Mouse (Mus musculus): Measurements from ENCODE around the gene Aip. TPM values are rescaled to one million over a fixed set of nuclear protein-coding genes. Genes with fewer than 3 reads are reported as not detected.

The Aip gene
- polyA plus RNA-seq, 1 experiment: 25.1 TPM

DNA sequence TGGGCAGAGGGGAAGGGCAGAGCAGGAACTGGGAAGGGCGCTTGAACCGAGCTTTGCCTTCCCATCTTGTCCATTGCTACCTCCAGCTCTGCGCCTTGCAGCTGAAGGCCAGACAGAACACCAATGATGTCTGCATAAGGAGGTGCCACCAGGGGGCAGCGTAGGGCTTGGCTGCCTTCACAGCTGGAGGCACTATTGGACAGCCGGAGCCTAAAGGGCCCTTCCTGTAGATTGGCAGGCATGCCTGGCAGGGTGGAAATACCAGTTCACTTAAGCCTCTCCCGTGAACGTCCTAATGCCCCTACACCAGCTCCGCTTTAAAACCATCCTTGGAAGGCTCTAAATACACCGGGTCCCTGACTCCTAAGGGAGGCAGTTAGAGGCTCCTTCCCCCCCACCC lies 26.6 kb downstream of the Aip start:
- Histone ChIP-seq H3K36me3 (ENCODE audit: control insufficient read depth) (peaks cover 14% of the 10 kb centered on the region), H3K4me1 (ENCODE audit: control insufficient read depth) (peaks cover 52% of the 10 kb centered on the region), H3K9me3 (ENCODE audit: control insufficient read depth, low read length) (peaks cover 8% of the 10 kb centered on the region; the same call in 1 of the 2 replicates), H3K4me3 (replicated peaks) (peak overlapping the region; percentile 83), H3K27me3 (ENCODE audit: control insufficient read depth) (peaks cover 44% of the 10 kb centered on the region)
- no peak for TF ChIP-seq TAL1 (IDR thresholded peaks at IDR 0.05; ENCODE audit: low read length)

DNA sequence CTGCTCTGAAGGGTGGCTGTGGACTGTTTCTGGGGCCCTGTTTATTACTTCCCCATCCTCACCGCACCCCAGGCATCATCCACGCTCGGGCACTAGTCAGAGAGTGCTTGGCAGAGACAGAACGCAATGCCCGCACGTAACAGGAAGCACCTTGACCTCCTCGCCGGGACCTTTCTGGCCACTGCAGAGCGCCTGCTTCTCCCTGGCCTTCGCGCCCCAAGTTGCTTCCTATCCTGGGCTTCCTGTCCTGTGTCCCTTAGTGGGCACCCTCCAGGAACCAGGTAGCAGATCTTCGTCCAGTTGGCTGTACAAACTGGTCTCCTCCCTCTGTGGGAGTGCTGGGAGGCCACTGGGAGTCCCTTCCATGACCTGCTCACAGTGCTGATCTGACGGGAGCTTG lies 27.2 kb downstream of the Aip start:
- peaks cover 40% of the 10 kb centered on the region for H3K27me3 ChIP-seq (ENCODE audit: control insufficient read depth)
- peaks cover 53% of the 10 kb centered on the region for H3K4me1 ChIP-seq (ENCODE audit: control insufficient read depth)
- H3K36me3 ChIP-seq (ENCODE audit: control insufficient read depth): peaks cover 14% of the 10 kb centered on the region
- peak overlapping the region; percentile 83 for H3K4me3 ChIP-seq (replicated peaks)
- peaks cover 8% of the 10 kb centered on the region; the same call in 1 of the 2 replicates for H3K9me3 ChIP-seq (ENCODE audit: control insufficient read depth, low read length)
- no peak for TF ChIP-seq TAL1 (IDR thresholded peaks at IDR 0.05; ENCODE audit: low read length)
- TF ChIP-seq GATA1 (IDR thresholded peaks at IDR 0.05; ENCODE audit: low read length): no peak

DNA sequence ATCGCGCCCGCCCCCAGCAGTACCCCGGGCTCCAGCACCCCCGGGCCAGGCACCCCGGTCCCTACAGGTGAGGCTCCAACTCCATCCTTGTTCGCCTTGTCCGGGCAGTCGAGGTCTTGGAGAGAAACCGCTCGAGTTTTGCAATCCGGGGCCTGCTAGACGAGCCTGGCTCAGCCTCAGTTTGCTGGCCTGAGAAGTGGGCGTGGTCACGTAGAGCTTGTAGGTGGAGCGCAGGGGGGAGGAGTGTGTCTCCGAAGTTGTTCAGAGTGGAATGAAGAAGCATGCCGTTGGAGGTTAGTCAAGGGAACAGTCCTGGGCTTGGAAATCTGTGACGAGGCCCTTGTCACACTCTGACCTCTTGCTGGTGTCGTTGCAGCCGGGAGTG lies 28.2 kb downstream of the Aip start:
- TF ChIP-seq GATA1 (IDR thresholded peaks at IDR 0.05; ENCODE audit: low read length): no peak
- no peak for TF ChIP-seq TAL1 (IDR thresholded peaks at IDR 0.05; ENCODE audit: low read length)
- Histone ChIP-seq H3K4me3 (replicated peaks) (peak overlapping the region; percentile 83), H3K36me3 (ENCODE audit: control insufficient read depth) (peaks cover 14% of the 10 kb centered on the region), H3K9me3 (ENCODE audit: control insufficient read depth, low read length) (peaks cover 8% of the 10 kb centered on the region; the same call in 1 of the 2 replicates), H3K27me3 (ENCODE audit: control insufficient read depth) (peaks cover 30% of the 10 kb centered on the region), H3K4me1 (ENCODE audit: control insufficient read depth) (peaks cover 58% of the 10 kb centered on the region)

DNA sequence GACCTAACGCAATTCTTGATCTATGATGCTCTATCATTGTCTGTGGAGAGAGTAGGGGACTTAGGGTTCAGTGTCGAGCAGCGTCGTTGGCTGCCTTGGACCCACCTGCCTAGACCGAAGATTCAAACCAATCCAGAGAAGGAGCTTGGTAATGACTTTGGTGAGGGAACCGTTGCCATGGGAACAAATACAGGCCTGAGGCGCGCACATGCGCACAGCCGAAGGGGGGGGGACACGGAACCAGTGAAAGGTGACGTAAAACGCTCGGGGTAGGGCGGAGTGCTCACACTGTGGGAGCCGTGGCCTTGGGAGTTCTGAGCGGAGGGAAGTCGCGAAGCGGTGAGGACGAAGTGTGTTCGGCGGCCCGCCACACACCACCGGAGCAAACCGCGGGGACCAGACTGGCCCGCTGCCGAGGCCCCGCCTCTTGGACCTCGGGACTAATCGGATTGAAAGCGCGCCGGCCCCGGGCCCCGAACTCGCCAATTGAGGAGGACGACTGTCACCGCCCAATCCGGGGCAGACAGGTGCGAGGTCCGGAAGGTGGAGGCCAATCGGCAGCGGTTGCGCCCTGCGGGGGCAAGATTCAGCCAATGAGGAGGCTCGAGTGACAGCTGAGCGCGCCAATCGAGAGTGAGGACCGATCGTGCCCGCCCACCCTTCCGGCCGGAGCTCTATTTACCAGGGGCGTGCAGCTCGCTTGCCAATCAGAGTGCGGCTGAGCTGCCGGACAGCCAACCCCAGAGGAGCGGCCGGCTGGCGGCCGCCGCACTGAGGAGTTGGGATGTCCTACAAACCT lies 28.8 kb downstream of the Aip start, which contains the start of gene Cdk2ap2:
Cdk2ap2 (plus strand) TSS at position 541 of the 799 bp plus-strand sequence.
- Histone ChIP-seq H3K27me3 (ENCODE audit: control insufficient read depth) (peaks cover 24% of the 10 kb centered on the region), H3K4me1 (ENCODE audit: control insufficient read depth) (peaks cover 58% of the 10 kb centered on the region), H3K36me3 (ENCODE audit: control insufficient read depth) (peaks cover 14% of the 10 kb centered on the region), H3K4me3 (replicated peaks) (peak within 1 kb of the TSS; percentile 83), H3K9me3 (ENCODE audit: control insufficient read depth, low read length) (peaks cover 8% of the 10 kb centered on the region; the same call in 1 of the 2 replicates)
- TF ChIP-seq TAL1 (IDR thresholded peaks at IDR 0.05; ENCODE audit: low read length) (no peak), GATA1 (IDR thresholded peaks at IDR 0.05; ENCODE audit: low read length) (no peak)

DNA sequence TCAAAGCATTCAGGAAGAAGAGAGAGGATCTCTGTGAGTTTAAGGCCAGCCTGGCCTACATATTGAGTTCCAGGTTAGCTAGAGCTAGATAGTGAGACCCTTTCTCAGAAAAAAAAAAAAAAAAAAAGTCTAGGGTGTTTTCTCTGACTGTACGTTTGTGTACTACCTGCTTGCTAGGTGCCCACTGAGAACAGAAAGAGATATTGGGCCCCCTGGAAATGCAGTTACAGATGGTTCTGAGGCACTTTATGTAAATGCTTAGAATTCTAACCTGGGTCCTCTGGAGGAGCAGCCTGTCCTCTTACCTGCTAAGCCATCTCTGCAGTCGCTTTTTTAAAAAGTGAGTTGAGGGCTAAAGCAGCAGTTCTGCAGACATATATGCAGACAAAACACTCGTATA lies 29.9 kb downstream of the Aip start:
- TF ChIP-seq GATA1 (IDR thresholded peaks at IDR 0.05; ENCODE audit: low read length) (no peak), TAL1 (IDR thresholded peaks at IDR 0.05; ENCODE audit: low read length) (no peak)
- Histone ChIP-seq H3K27me3 (ENCODE audit: control insufficient read depth) (peaks cover 14% of the 10 kb centered on the region), H3K4me1 (ENCODE audit: control insufficient read depth) (peaks cover 55% of the 10 kb centered on the region), H3K9me3 (ENCODE audit: control insufficient read depth, low read length) (peaks cover 5% of the 10 kb centered on the region; the same call in 1 of the 2 replicates), H3K4me3 (replicated peaks) (peak overlapping the region; percentile 83), H3K36me3 (ENCODE audit: control insufficient read depth) (peaks cover 14% of the 10 kb centered on the region)

DNA sequence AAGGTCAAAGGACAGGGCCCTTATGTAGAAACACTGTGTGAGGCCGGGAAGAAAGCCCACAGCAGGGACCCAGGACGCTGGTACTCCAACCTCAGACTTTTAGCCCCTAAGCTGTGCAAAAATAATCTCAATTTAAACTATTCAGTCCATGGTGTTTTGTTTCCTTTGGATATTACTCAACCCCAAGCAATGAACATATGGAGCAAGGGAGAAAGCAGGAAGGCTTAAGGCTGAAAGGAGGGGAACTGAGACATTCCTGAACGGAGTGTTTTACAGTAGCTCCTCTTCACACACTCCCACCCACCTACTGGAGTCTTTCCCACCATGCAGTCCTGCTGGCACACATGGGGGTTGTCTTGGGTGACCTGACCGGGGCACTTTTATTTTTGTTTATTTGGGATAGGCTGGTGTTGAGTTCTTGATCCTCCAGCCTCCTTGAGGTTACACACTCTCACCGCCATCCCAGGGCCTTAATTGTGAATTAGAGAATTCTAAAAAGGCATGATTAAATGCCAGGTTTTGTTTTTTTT lies 30.8 kb downstream of the Aip start:
- peaks cover 9% of the 10 kb centered on the region for H3K27me3 ChIP-seq (ENCODE audit: control insufficient read depth)
- peaks cover 45% of the 10 kb centered on the region for H3K4me1 ChIP-seq (ENCODE audit: control insufficient read depth)

DNA sequence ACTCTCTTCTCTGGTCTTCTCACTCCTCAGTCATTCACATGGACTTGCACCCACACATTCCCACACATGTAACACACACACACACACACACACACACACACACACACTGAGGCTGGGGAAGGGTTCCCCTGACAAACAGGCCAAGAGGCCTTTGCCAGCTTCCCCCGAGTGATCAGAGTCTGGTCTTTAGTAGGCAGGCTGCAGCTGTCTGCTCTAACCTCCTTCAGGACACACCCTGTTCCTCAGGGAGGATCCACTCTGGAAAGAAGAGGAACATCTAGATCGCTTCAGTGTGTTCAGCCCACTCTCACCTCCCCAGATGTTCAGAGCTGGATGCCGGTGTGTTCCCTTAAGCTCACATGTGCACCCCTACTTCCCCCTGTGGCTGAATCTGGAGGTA lies 31.3 kb downstream of the Aip start:
- TF ChIP-seq TAL1 (IDR thresholded peaks at IDR 0.05; ENCODE audit: low read length) (no peak), GATA1 (IDR thresholded peaks at IDR 0.05; ENCODE audit: low read length) (no peak)
- H3K36me3 ChIP-seq (ENCODE audit: control insufficient read depth): peaks cover 14% of the 10 kb centered on the region
- H3K4me3 ChIP-seq (replicated peaks): no peak overlapping the region
- peaks cover 41% of the 10 kb centered on the region for H3K4me1 ChIP-seq (ENCODE audit: control insufficient read depth)
- peaks cover 7% of the 10 kb centered on the region for H3K27me3 ChIP-seq (ENCODE audit: control insufficient read depth)
- H3K9me3 ChIP-seq (ENCODE audit: control insufficient read depth, low read length): no peaks in the 10 kb centered on the region

More for the DNA sequence above, 30.8 kb downstream of the Aip start:
- no peak for TF ChIP-seq TAL1 (IDR thresholded peaks at IDR 0.05; ENCODE audit: low read length)
- TF ChIP-seq GATA1 (IDR thresholded peaks at IDR 0.05; ENCODE audit: low read length): no peak
- H3K9me3 ChIP-seq (ENCODE audit: control insufficient read depth, low read length): no peaks in the 10 kb centered on the region
- H3K4me3 ChIP-seq (replicated peaks): no peak overlapping the region
- H3K36me3 ChIP-seq (ENCODE audit: control insufficient read depth): peaks cover 14% of the 10 kb centered on the region

DNA sequence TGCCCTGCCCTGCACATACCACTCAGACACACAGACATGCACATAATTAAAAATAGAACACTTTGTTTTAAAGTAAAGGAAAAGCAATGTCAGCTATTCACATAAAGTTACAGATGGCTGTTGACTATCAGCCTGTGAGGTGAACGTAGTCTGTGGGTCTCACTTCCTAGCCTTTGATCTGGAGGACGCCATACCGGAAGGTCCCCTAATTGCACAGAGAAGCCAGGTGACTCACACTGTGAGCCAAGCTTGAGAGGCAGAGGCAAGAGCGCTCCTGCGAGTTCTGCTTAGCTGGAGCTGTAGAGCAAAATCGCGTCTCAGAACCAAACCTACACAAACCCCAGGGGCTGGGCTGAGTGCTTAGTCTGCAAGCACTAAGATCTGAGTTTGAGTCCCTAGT lies 31.9 kb downstream of the Aip start:
- no peak overlapping the region for H3K4me3 ChIP-seq (replicated peaks)
- TF ChIP-seq TAL1 (IDR thresholded peaks at IDR 0.05; ENCODE audit: low read length): no peak
- TF ChIP-seq GATA1 (IDR thresholded peaks at IDR 0.05; ENCODE audit: low read length): no peak
- peaks cover 13% of the 10 kb centered on the region for H3K27me3 ChIP-seq (ENCODE audit: control insufficient read depth)
- no peaks in the 10 kb centered on the region for H3K9me3 ChIP-seq (ENCODE audit: control insufficient read depth, low read length)
- peaks cover 10% of the 10 kb centered on the region for H3K36me3 ChIP-seq (ENCODE audit: control insufficient read depth)
- peaks cover 35% of the 10 kb centered on the region for H3K4me1 ChIP-seq (ENCODE audit: control insufficient read depth)

DNA sequence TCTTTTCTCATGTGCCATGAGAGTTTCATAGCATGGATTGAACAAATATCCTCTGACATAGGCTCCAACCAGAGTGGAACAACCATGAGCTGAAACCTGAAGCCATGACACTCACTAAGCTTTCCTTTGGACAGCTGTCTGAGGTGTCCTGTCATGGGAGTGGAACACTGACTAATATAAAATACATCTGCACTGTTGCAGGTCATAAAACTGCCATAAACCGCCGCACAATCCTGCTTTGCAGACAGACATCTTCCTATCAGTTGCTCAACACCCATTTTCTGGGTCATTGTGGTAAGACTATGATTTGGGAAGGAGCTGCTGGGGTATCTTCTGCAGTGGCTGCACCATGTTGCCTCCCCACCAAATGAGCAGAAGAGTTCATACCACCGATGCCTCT lies 32.9 kb downstream of the Aip start:
- no peak for TF ChIP-seq GATA1 (IDR thresholded peaks at IDR 0.05; ENCODE audit: low read length)
- no peak for TF ChIP-seq TAL1 (IDR thresholded peaks at IDR 0.05; ENCODE audit: low read length)
- Histone ChIP-seq H3K4me3 (replicated peaks) (no peak overlapping the region), H3K4me1 (ENCODE audit: control insufficient read depth) (peaks cover 32% of the 10 kb centered on the region), H3K36me3 (ENCODE audit: control insufficient read depth) (no peaks in the 10 kb centered on the region), H3K27me3 (ENCODE audit: control insufficient read depth) (peaks cover 20% of the 10 kb centered on the region), H3K9me3 (ENCODE audit: control insufficient read depth, low read length) (no peaks in the 10 kb centered on the region)

All from erythroblast, embryonic 14.5 days (primary cell).